Comparison of ENCODE assay signal across 8 mouse cellular contexts in the genomic region with DNA sequence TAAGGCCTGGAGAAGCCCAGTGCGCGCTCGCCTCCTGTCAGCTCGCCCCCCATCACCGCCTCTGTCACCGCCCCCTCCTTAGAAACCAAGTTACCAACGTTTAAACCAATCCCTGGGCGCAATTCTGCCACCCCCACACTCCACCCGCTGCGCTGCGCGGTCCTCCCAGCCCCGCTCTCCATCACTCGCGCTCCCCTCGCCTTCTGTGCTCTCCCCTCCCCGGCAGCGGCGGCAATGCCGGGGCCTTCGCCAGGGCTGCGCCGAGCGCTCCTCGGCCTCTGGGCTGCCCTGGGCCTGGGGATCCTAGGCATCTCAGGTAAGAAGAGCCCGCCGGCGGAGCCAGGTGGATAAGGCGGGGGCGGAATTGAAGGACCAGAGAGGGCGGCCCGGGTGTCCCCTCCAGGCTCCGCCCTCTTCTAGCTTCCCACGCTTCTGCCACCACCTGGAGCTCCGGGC. TPM values are rescaled to one million over a fixed set of nuclear protein-coding genes. Genes with fewer than 3 reads are reported as not detected.
DNase-seq lines count a peak whose midpoint lies in the region; ATAC-seq and TF ChIP-seq lines count a peak whose summit lies in the region.

A gene (plus strand): TSS at position 178 of the 456 bp plus-strand sequence.

- H3K4me3 ChIP-seq in hindbrain, embryonic 12.5 days = peak within 1 kb of the TSS; percentile 41
- H3K4me3 ChIP-seq in myocyte = peak within 1 kb of the TSS; percentile 45

- ATAC-seq in hindbrain, embryonic 12.5 days (ENCODE audit: low FRiP score) = no peak

- no peaks in the 10 kb centered on the region for H3K79me2 ChIP-seq in myocyte (ENCODE audit: control insufficient read depth, insufficient read depth)

- H3K27ac ChIP-seq in hindbrain, embryonic 12.5 days = no peak within 1 kb of the TSS

- no peaks in the 10 kb centered on the region for H3K36me3 ChIP-seq in hindbrain, embryonic 12.5 days
- no peaks in the 10 kb centered on the region for H3K36me3 ChIP-seq in myocyte (ENCODE audit: control insufficient read depth, insufficient read depth)

- peak within 1 kb of the TSS; percentile 70 for H3K4me2 ChIP-seq in hindbrain, embryonic 12.5 days (replicated peaks)
- H3K4me2 ChIP-seq in myocyte (ENCODE audit: low read depth) = peak within 1 kb of the TSS; percentile 100

- H3K27me3 ChIP-seq in hindbrain, embryonic 12.5 days = peaks cover 99% of the 10 kb centered on the region
- peaks cover 22% of the 10 kb centered on the region for H3K27me3 ChIP-seq in myocyte (ENCODE audit: control insufficient read depth, insufficient read depth, insufficient read length)

- no peaks in the 10 kb centered on the region for H3K9me3 ChIP-seq in hindbrain, embryonic 12.5 days (replicated peaks)

- WGBS in hindbrain, embryonic 12.5 days = under 1% methylated on average over 33 of the region's 35 CpGs

- H3K4me1 ChIP-seq in hindbrain, embryonic 12.5 days = peaks cover 42% of the 10 kb centered on the region

- DNase-seq in cerebellum, postnatal 10 days = peak; percentile 54 to 59
- DNase-seq in cerebellum, adult 11 months = no peak
- peak; percentile 51 for DNase-seq in A20 (ENCODE audit: low read depth, low spot score)
- peak; percentile 54 for DNase-seq in c-Kit-negative CD71-positive TER-119-positive erythroid progenitor cells, embryonic 14.5 days (ENCODE audit: low read depth, low spot score)
- peak; percentile 87 to 91 for DNase-seq in left cerebral cortex, postnatal 14 days (ENCODE audit: low spot score in 2 of 2)
- no peak for DNase-seq in urinary bladder, postnatal 36 days (ENCODE audit: low spot score in 2 of 2)

- peak within 1 kb of the TSS; percentile 19 for H3ac ChIP-seq in myocyte (ENCODE audit: control insufficient read depth, insufficient read length)

- no peak for TF ChIP-seq POLR2A in myocyte (IDR thresholded peaks at IDR 0.05; ENCODE audit: insufficient read length, low read depth)

- intact Hi-C loops in left cerebral cortex, postnatal 14 days (cut with DNase I) = loop anchor here (2.0 to 5.0 kb wide), 3 partner anchors 41 to 105 kb away; a partner anchor contains a TSS

- H3K9ac ChIP-seq in hindbrain, embryonic 12.5 days = peak within 1 kb of the TSS; percentile 46; the same call in 1 of the 2 replicates

TF ChIP-seq in myocyte, 11 proteins besides CTCF, POLR2A, EP300 and RAD21:
- no peak for TF ChIP-seq TCF12 (IDR thresholded peaks at IDR 0.05; ENCODE audit: insufficient read depth, poor library complexity, severe bottlenecking)

RNA-seq across cellular contexts. Expression of the gene that starts here (rescaled TPM):
- polyA plus RNA-seq in hindbrain, embryonic 12.5 days (2016; fragmentation: Nextera tagmentation; extraction: Ambion mirVana) = 0.13 and 0.23 TPM in 2 replicates
- total RNA-seq in left cerebral cortex, postnatal 14 days (2021) = 100 to 1,000 TPM; 294 to 307 TPM
- 0.25 TPM for polyA plus RNA-seq in myocyte (2012; fragmentation: generic; extraction: Trizol)

Comparison
In these comparisons a context has a peak if more than half of its experiments do, and no peak if none do; other contexts are left out.
1. DNase-seq: peak in cerebellum, postnatal 10 days (2 of 2), A20 (single experiment), c-Kit-negative CD71-positive TER-119-positive erythroid progenitor cells, embryonic 14.5 days (single experiment) and left cerebral cortex, postnatal 14 days (2 of 2); none in cerebellum, adult 11 months (single experiment) and urinary bladder, postnatal 36 days (0 of 2).